Mouse (Mus musculus): Measurements from ENCODE around the gene Tbp. TPM values are rescaled to one million over a fixed set of nuclear protein-coding genes. Genes with fewer than 3 reads are reported as not detected.

The Tbp gene
- 45.8 and 53.3 TPM in 2 replicates for polyA plus RNA-seq (2016; fragmentation: Nextera tagmentation; extraction: Ambion mirVana)

DNA sequence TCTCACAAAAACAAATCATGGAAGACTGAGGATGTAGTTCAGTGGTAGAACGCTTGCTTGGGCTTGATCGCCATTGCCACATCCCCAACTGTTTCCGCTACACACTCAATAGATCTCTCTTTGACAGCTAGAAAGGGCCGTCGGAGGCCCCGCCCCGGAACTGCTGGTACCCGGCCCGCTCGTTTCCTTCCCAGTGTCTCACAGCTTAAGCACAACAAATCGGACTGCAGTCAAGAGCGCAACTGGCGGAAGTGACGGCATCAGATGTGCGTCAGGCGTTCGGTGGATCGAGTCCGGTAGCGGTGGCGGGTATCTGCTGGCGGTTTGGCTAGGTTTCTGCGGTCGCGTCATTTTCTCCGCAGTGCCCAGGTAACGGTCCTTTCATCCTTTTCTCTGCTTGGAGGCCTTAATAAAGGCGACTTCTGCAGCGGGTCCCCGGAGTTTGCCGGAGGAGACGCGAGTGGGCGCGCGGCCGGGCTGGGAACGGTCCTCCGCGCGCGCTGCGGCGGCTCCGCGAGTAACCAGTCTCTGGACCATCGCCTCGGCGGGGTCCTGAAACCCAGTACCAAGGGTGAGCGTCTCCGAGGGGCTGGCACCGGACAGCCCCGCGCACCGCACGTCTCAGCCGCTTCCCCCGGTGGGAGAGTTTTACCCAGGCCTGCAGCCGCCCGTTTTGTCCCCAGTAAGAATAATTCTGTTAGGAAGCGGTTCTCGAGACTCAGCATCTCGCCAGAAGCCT lies at the start of gene Tbp, which contains the start of gene Psmb1:
Gene Tbp, plus strand, starts transcription at position 233 of the 739 bp plus-strand sequence.
Gene Psmb1, minus strand, starts transcription at position 96 of the 739 bp plus-strand sequence.
- peak within 1 kb of the TSS; percentile 86 for H3K9ac ChIP-seq (replicated peaks)
- ATAC-seq (ENCODE audit: insufficient number of reproducible peaks, insufficient read depth, low FRiP score, low TSS enrichment, low read depth): peak; percentile 97
- H3K9me3 ChIP-seq: no peaks in the 10 kb centered on the region
- H3K27me3 ChIP-seq: no peaks in the 10 kb centered on the region
- peaks cover 31% of the 10 kb centered on the region for H3K36me3 ChIP-seq
- H3K4me1 ChIP-seq (replicated peaks): peaks cover 30% of the 10 kb centered on the region
- H3K4me2 ChIP-seq: peak within 1 kb of the TSS; percentile 85
- H3K4me3 ChIP-seq (replicated peaks): peak within 1 kb of the TSS; percentile 96
- peak within 1 kb of the TSS; percentile 94; the same call in 1 of the 2 replicates for H3K27ac ChIP-seq
- WGBS: under 1% methylated on average over 63 of the region's 63 CpGs

DNA sequence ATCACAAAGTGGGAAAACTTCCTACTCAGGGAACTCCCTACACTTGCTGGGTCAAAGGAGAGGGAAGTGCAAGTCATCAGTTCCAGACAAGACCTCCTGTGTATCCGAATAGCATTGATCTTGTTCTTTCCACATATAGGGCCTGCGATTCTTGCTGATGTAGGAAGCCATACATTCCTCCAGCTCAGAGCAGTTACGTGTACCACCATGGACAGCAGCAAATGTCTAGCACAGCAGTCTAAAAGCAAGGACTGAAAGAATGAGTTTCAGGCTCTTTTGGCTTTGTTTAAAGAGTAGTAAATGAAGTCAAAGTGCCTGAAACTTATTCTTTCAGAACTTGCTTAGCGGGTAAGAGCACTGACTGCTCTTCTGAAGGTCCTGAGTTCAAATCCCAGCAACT lies 44.5 kb upstream of the Tbp start:
- no peaks in the 10 kb centered on the region for H3K4me1 ChIP-seq (replicated peaks)
- H3K36me3 ChIP-seq: no peaks in the 10 kb centered on the region
- no peaks in the 10 kb centered on the region for H3K9me3 ChIP-seq
- H3K9ac ChIP-seq (replicated peaks): no peak overlapping the region
- no peak overlapping the region for H3K4me2 ChIP-seq
- H3K27ac ChIP-seq: no peak overlapping the region
- H3K4me3 ChIP-seq (replicated peaks): no peak overlapping the region
- no peak for ATAC-seq (ENCODE audit: insufficient number of reproducible peaks, insufficient read depth, low FRiP score, low TSS enrichment, low read depth)
- H3K27me3 ChIP-seq: no peaks in the 10 kb centered on the region
- WGBS: 64% methylated on average over 4 of the region's 4 CpGs

- Histone ChIP-seq H3K4me2 (no peak overlapping the region), H3K4me1 (replicated peaks) (no peaks in the 10 kb centered on the region), H3K27me3 (no peaks in the 10 kb centered on the region), H3K4me3 (replicated peaks) (no peak overlapping the region), H3K36me3 (0 out of 2 replicates have a peak, but pooled peaks cover 2% of the 10 kb centered on the region), H3K27ac (no peak overlapping the region), H3K9ac (replicated peaks) (no peak overlapping the region), H3K9me3 (no peaks in the 10 kb centered on the region)
- ATAC-seq (ENCODE audit: insufficient number of reproducible peaks, insufficient read depth, low FRiP score, low TSS enrichment, low read depth): no peak
- WGBS: 88% methylated on average over 2 of the region's 2 CpGs
Measured at GRCm38 (mm10) chr17:15456595-15456994, 43.1 kb upstream of the Tbp start.

GRCm38 (mm10) chr17:15459761-15460160 lies 39.9 kb upstream of the Tbp start:
- no peaks in the 10 kb centered on the region for H3K9me3 ChIP-seq
- no peak overlapping the region for H3K9ac ChIP-seq (replicated peaks)
- 82% methylated on average over 4 of the region's 4 CpGs for WGBS
- no peak overlapping the region for H3K4me2 ChIP-seq
- no peak overlapping the region for H3K4me3 ChIP-seq (replicated peaks)
- 0 out of 2 replicates have a peak, but pooled peaks cover 8% of the 10 kb centered on the region for H3K36me3 ChIP-seq
- no peak overlapping the region for H3K27ac ChIP-seq
- ATAC-seq (ENCODE audit: insufficient number of reproducible peaks, insufficient read depth, low FRiP score, low TSS enrichment, low read depth): no peak
- no peaks in the 10 kb centered on the region for H3K27me3 ChIP-seq
- H3K4me1 ChIP-seq (replicated peaks): no peaks in the 10 kb centered on the region

- Histone ChIP-seq H3K4me2 (no peak overlapping the region), H3K4me3 (replicated peaks) (no peak overlapping the region), H3K36me3 (peaks cover 12% of the 10 kb centered on the region; the same call in 1 of the 2 replicates), H3K27me3 (no peaks in the 10 kb centered on the region), H3K9me3 (no peaks in the 10 kb centered on the region), H3K27ac (no peak overlapping the region), H3K4me1 (replicated peaks) (no peaks in the 10 kb centered on the region), H3K9ac (replicated peaks) (no peak overlapping the region)
- WGBS: 91% methylated on average over 6 of the region's 6 CpGs
- no peak for ATAC-seq (ENCODE audit: insufficient number of reproducible peaks, insufficient read depth, low FRiP score, low TSS enrichment, low read depth)
Measured at GRCm38 (mm10) chr17:15461921-15462495, 37.7 kb upstream of the Tbp start.

- WGBS: 26% methylated on average over 5 of the region's 5 CpGs
- no peak overlapping the region for H3K27ac ChIP-seq
- H3K4me3 ChIP-seq (replicated peaks): no peak overlapping the region
- H3K4me1 ChIP-seq (replicated peaks): no peaks in the 10 kb centered on the region
- ATAC-seq (ENCODE audit: insufficient number of reproducible peaks, insufficient read depth, low FRiP score, low TSS enrichment, low read depth): no peak
- no peaks in the 10 kb centered on the region for H3K27me3 ChIP-seq
- peaks cover 36% of the 10 kb centered on the region for H3K36me3 ChIP-seq
- no peak overlapping the region for H3K4me2 ChIP-seq
- no peaks in the 10 kb centered on the region for H3K9me3 ChIP-seq
- no peak overlapping the region for H3K9ac ChIP-seq (replicated peaks)
Measured at GRCm38 (mm10) chr17:15467669-15468068, 32.0 kb upstream of the Tbp start.

DNA sequence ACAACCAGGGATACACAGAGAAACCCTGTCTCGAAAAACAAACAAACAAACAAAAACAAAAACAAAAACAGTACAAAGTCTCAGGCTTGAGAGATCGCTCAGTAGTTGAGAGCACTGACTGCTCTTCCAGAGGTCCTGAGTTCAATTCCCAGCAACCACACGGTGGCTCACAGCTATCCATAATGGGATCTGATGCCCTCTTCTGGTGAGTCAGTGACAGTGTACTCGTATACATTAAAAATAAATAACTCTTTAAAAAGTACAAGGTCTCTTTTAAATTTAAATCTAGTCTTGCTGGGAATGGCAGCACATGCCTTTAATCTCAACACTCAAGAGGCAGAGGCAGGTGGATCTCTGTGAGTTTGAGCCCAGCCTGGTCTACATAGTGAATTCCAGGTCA lies 27.0 kb upstream of the Tbp start:
- H3K9ac ChIP-seq (replicated peaks): no peak overlapping the region
- H3K27ac ChIP-seq: no peak overlapping the region
- H3K36me3 ChIP-seq: peaks cover 81% of the 10 kb centered on the region
- H3K4me1 ChIP-seq (replicated peaks): no peaks in the 10 kb centered on the region
- no peaks in the 10 kb centered on the region for H3K9me3 ChIP-seq
- H3K27me3 ChIP-seq: no peaks in the 10 kb centered on the region
- H3K4me2 ChIP-seq: no peak overlapping the region
- no peak for ATAC-seq (ENCODE audit: insufficient number of reproducible peaks, insufficient read depth, low FRiP score, low TSS enrichment, low read depth)
- H3K4me3 ChIP-seq (replicated peaks): no peak overlapping the region
- 89% methylated on average over 4 of the region's 4 CpGs for WGBS

DNA sequence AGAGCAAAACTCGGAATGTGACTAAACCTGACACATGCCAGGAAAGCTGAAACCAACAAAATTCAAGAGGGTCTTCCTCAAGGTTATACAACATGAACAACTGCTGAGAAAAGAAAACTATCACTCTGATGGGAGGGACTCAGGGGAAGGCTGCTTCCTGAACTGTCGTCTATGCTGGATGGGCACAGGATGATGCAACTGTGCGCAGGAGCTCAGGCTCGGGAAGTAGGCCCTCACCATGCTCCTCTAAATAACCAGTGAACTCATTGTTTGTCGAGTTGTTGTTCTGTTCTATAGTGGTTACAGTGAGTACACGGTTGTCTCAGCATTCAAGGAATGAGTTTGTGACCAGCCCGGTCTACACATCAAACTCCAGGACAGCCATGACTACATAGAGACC lies 9.1 kb upstream of the Tbp start:
- ATAC-seq (ENCODE audit: insufficient number of reproducible peaks, insufficient read depth, low FRiP score, low TSS enrichment, low read depth): no peak
- Histone ChIP-seq H3K4me2 (no peak overlapping the region), H3K36me3 (peaks cover 69% of the 10 kb centered on the region), H3K27me3 (no peaks in the 10 kb centered on the region), H3K4me1 (replicated peaks) (no peaks in the 10 kb centered on the region), H3K27ac (no peak overlapping the region), H3K4me3 (replicated peaks) (no peak overlapping the region), H3K9ac (replicated peaks) (no peak overlapping the region), H3K9me3 (no peaks in the 10 kb centered on the region)
- 93% methylated on average over 7 of the region's 7 CpGs for WGBS

GRCm38 (mm10) chr17:15497882-15498752 lies 1.6 kb upstream of the Tbp start:
- H3K4me2 ChIP-seq: peak overlapping the region; percentile 85
- peak overlapping the region; percentile 91 for H3K9ac ChIP-seq (replicated peaks)
- H3K4me3 ChIP-seq (replicated peaks): peak overlapping the region; percentile 96
- H3K27me3 ChIP-seq: no peaks in the 10 kb centered on the region
- under 1% methylated on average over 50 of the region's 50 CpGs for WGBS
- peaks cover 34% of the 10 kb centered on the region for H3K36me3 ChIP-seq
- peak overlapping the region; percentile 94 for H3K27ac ChIP-seq
- H3K9me3 ChIP-seq: no peaks in the 10 kb centered on the region
- peak; percentile 94 for ATAC-seq (ENCODE audit: insufficient number of reproducible peaks, insufficient read depth, low FRiP score, low TSS enrichment, low read depth)
- H3K4me1 ChIP-seq (replicated peaks): peaks cover 30% of the 10 kb centered on the region

DNA sequence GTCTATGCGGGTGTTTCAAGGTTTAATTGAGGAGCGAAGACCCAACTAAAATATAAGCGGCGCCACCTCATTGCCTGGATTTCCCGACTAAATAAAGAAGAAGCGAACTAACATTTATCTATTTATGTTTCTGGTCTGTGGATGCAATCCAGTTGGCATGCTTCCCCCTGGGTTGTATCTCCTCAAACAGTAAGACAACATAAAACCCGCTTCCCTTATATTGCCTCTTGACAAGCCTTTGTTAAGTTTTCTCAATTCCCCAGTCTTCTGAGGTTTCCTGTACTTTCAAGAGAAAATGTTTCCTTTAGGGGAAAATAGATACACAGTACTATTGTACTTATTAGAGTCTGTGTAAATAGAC lies 955 bp upstream of the Tbp start:
- Histone ChIP-seq H3K27me3 (no peaks in the 10 kb centered on the region), H3K9ac (replicated peaks) (no peak overlapping the region), H3K4me1 (replicated peaks) (peaks cover 30% of the 10 kb centered on the region), H3K27ac (0 out of 2 replicates have a peak overlapping the region, but pooled peaks have one; percentile 94), H3K9me3 (no peaks in the 10 kb centered on the region), H3K4me2 (peak overlapping the region; percentile 85), H3K36me3 (peaks cover 31% of the 10 kb centered on the region), H3K4me3 (replicated peaks) (peak overlapping the region; percentile 96)
- ATAC-seq (ENCODE audit: insufficient number of reproducible peaks, insufficient read depth, low FRiP score, low TSS enrichment, low read depth): no peak
- 44% methylated on average over 7 of the region's 7 CpGs for WGBS

GRCm38 (mm10) chr17:15510694-15511093 lies 11.0 kb downstream of the Tbp start:
- Histone ChIP-seq H3K4me2 (no peak overlapping the region), H3K9me3 (peaks cover 12% of the 10 kb centered on the region; the same call in 1 of the 2 replicates), H3K4me1 (replicated peaks) (no peaks in the 10 kb centered on the region), H3K27me3 (no peaks in the 10 kb centered on the region), H3K27ac (no peak overlapping the region), H3K36me3 (peaks cover 97% of the 10 kb centered on the region), H3K9ac (replicated peaks) (no peak overlapping the region), H3K4me3 (replicated peaks) (no peak overlapping the region)
- 88% methylated on average over 2 of the region's 2 CpGs for WGBS
- ATAC-seq (ENCODE audit: insufficient number of reproducible peaks, insufficient read depth, low FRiP score, low TSS enrichment, low read depth): no peak
